Mouse (Mus musculus): ENCODE results near the gene Cby3. TPM values are rescaled to one million over a fixed set of nuclear protein-coding genes. Genes with fewer than 3 reads are reported as not detected.

Cby3 gene
- polyA plus RNA-seq, 1 experiment from 2014 or later = 0.37 TPM

GRCm38 (mm10) chr11:50389011-50389410 is 34.7 kb downstream of the Cby3 start:
- 60% methylated on average over 3 of the region's 3 CpGs for WGBS
- no peak; the same call in 1 of the 2 replicates for ATAC-seq (ENCODE audit: insufficient read depth)
- H3K4me1 ChIP-seq (ENCODE audit: insufficient read depth) = no peaks in the 10 kb centered on the region
- H3K27me3 ChIP-seq (ENCODE audit: insufficient read depth, low read length) = no peaks in the 10 kb centered on the region
- no peak for TF ChIP-seq CTCF (IDR thresholded peaks at IDR 0.05; ENCODE audit: low read depth)
- H3K4me3 ChIP-seq (ENCODE audit: low read depth, low read length) = no peak overlapping the region
- H3K9me3 ChIP-seq (ENCODE audit: low read depth, low read length) = no peaks in the 10 kb centered on the region
- H3K4me2 ChIP-seq = no peak overlapping the region
- H3K36me3 ChIP-seq (ENCODE audit: insufficient read depth) = peaks cover 59% of the 10 kb centered on the region
- H3K9ac ChIP-seq = no peak overlapping the region
- H3K27ac ChIP-seq (ENCODE audit: low read depth) = no peak overlapping the region
- DNase-seq = peak; percentile 17

- 66% methylated on average over 5 of the region's 5 CpGs for WGBS
- H3K4me3 ChIP-seq (ENCODE audit: low read depth, low read length) = no peak overlapping the region
- H3K4me2 ChIP-seq = no peak overlapping the region
- TF ChIP-seq CTCF (IDR thresholded peaks at IDR 0.05; ENCODE audit: low read depth) = no peak
- H3K9me3 ChIP-seq (ENCODE audit: low read depth, low read length) = no peaks in the 10 kb centered on the region
- no peaks in the 10 kb centered on the region for H3K4me1 ChIP-seq (ENCODE audit: insufficient read depth)
- H3K27me3 ChIP-seq (ENCODE audit: insufficient read depth, low read length) = no peaks in the 10 kb centered on the region
- no peak for ATAC-seq (ENCODE audit: insufficient read depth)
- no peak overlapping the region for H3K27ac ChIP-seq (ENCODE audit: low read depth)
- no peak overlapping the region for H3K9ac ChIP-seq
- peaks cover 61% of the 10 kb centered on the region for H3K36me3 ChIP-seq (ENCODE audit: insufficient read depth)
- no peak for DNase-seq
Observed at GRCm38 (mm10) chr11:50389616-50390015, 35.4 kb downstream of the Cby3 start.

GRCm38 (mm10) chr11:50391272-50391960 is 37.2 kb downstream of the Cby3 start:
- Histone ChIP-seq H3K36me3 (ENCODE audit: insufficient read depth) (peaks cover 54% of the 10 kb centered on the region), H3K9ac (no peak overlapping the region), H3K27me3 (ENCODE audit: insufficient read depth, low read length) (no peaks in the 10 kb centered on the region), H3K4me3 (ENCODE audit: low read depth, low read length) (no peak overlapping the region), H3K27ac (ENCODE audit: low read depth) (no peak overlapping the region), H3K9me3 (ENCODE audit: low read depth, low read length) (no peaks in the 10 kb centered on the region), H3K4me2 (no peak overlapping the region), H3K4me1 (ENCODE audit: insufficient read depth) (no peaks in the 10 kb centered on the region)
- WGBS = 74% methylated on average over 4 of the region's 4 CpGs
- DNase-seq = no peak
- ATAC-seq (ENCODE audit: insufficient read depth) = no peak
- TF ChIP-seq CTCF (IDR thresholded peaks at IDR 0.05; ENCODE audit: low read depth) = no peak

- no peak overlapping the region for H3K4me3 ChIP-seq (ENCODE audit: low read depth, low read length)
- H3K9me3 ChIP-seq (ENCODE audit: low read depth, low read length) = no peaks in the 10 kb centered on the region
- no peaks in the 10 kb centered on the region for H3K27me3 ChIP-seq (ENCODE audit: insufficient read depth, low read length)
- peaks cover 57% of the 10 kb centered on the region for H3K36me3 ChIP-seq (ENCODE audit: insufficient read depth)
- DNase-seq (no peak), ATAC-seq (ENCODE audit: insufficient read depth) (no peak)
- no peaks in the 10 kb centered on the region for H3K4me1 ChIP-seq (ENCODE audit: insufficient read depth)
- H3K4me2 ChIP-seq = no peak overlapping the region
- no peak overlapping the region for H3K9ac ChIP-seq
- TF ChIP-seq CTCF (IDR thresholded peaks at IDR 0.05; ENCODE audit: low read depth) = no peak
- WGBS = 73% methylated on average over 6 of the region's 6 CpGs
- H3K27ac ChIP-seq (ENCODE audit: low read depth) = no peak overlapping the region
Observed at GRCm38 (mm10) chr11:50393306-50393705, 39.0 kb downstream of the Cby3 start.

GRCm38 (mm10) chr11:50394731-50395130 is 40.5 kb downstream of the Cby3 start:
- H3K36me3 ChIP-seq (ENCODE audit: insufficient read depth) = peaks cover 54% of the 10 kb centered on the region

GRCm38 (mm10) chr11:50396766-50397307 is 42.6 kb downstream of the Cby3 start:
- no peak for TF ChIP-seq CTCF (IDR thresholded peaks at IDR 0.05; ENCODE audit: low read depth)
- no peak overlapping the region for H3K4me3 ChIP-seq (ENCODE audit: low read depth, low read length)
- H3K9me3 ChIP-seq (ENCODE audit: low read depth, low read length) = no peaks in the 10 kb centered on the region
- peaks cover 62% of the 10 kb centered on the region for H3K36me3 ChIP-seq (ENCODE audit: insufficient read depth)
- H3K27me3 ChIP-seq (ENCODE audit: insufficient read depth, low read length) = no peaks in the 10 kb centered on the region
- no peaks in the 10 kb centered on the region for H3K4me1 ChIP-seq (ENCODE audit: insufficient read depth)
- WGBS = 72% methylated on average over 11 of the region's 11 CpGs
- DNase-seq (no peak), ATAC-seq (ENCODE audit: insufficient read depth) (no peak)
- H3K9ac ChIP-seq = no peak overlapping the region
- no peak overlapping the region for H3K4me2 ChIP-seq
- no peak overlapping the region for H3K27ac ChIP-seq (ENCODE audit: low read depth)

More at GRCm38 (mm10) chr11:50394731-50395130, 40.5 kb downstream of the Cby3 start:
- ATAC-seq (ENCODE audit: insufficient read depth) (no peak), DNase-seq (no peak)
- TF ChIP-seq CTCF (IDR thresholded peaks at IDR 0.05; ENCODE audit: low read depth) = no peak
- Histone ChIP-seq H3K4me2 (no peak overlapping the region), H3K4me3 (ENCODE audit: low read depth, low read length) (no peak overlapping the region), H3K4me1 (ENCODE audit: insufficient read depth) (no peaks in the 10 kb centered on the region), H3K27ac (ENCODE audit: low read depth) (no peak overlapping the region), H3K27me3 (ENCODE audit: insufficient read depth, low read length) (no peaks in the 10 kb centered on the region), H3K9me3 (ENCODE audit: low read depth, low read length) (no peaks in the 10 kb centered on the region), H3K9ac (no peak overlapping the region)
- 88% methylated on average over 7 of the region's 7 CpGs for WGBS

GRCm38 (mm10) chr11:50397316-50397715 is 43.1 kb downstream of the Cby3 start:
- ATAC-seq (ENCODE audit: insufficient read depth) (no peak), DNase-seq (no peak)
- no peak overlapping the region for H3K4me3 ChIP-seq (ENCODE audit: low read depth, low read length)
- no peaks in the 10 kb centered on the region for H3K27me3 ChIP-seq (ENCODE audit: insufficient read depth, low read length)
- H3K9ac ChIP-seq = no peak overlapping the region
- WGBS = 66% methylated on average over 9 of the region's 9 CpGs
- no peak overlapping the region for H3K4me2 ChIP-seq
- H3K9me3 ChIP-seq (ENCODE audit: low read depth, low read length) = no peaks in the 10 kb centered on the region
- no peak for TF ChIP-seq CTCF (IDR thresholded peaks at IDR 0.05; ENCODE audit: low read depth)
- H3K4me1 ChIP-seq (ENCODE audit: insufficient read depth) = no peaks in the 10 kb centered on the region
- peaks cover 65% of the 10 kb centered on the region for H3K36me3 ChIP-seq (ENCODE audit: insufficient read depth)
- no peak overlapping the region for H3K27ac ChIP-seq (ENCODE audit: low read depth)
